Mouse (Mus musculus): ENCODE data around the gene Slc35e1.
A peak's percentile ranks its signal among the peaks of the same experiment; 100 is the strongest.

The Slc35e1 gene

GRCm38 (mm10) chr8:72485456-72486199 is 6.8 kb downstream of the Slc35e1 start:
- peak; percentile 53 for DNase-seq (ENCODE audit: low spot score)

GRCm38 (mm10) chr8:72474826-72475546 is 17.4 kb downstream of the Slc35e1 start, which contains the start of gene Cherp:
TSS of gene Cherp (minus strand) at chr8:72475226.
- peak; percentile 98 for DNase-seq (ENCODE audit: low spot score)

GRCm38 (mm10) chr8:72470684-72471083 is 21.7 kb downstream of the Slc35e1 start:
- DNase-seq (ENCODE audit: low spot score) = no peak

GRCm38 (mm10) chr8:72469984-72470383 is 22.4 kb downstream of the Slc35e1 start:
- no peak for DNase-seq (ENCODE audit: low spot score)

GRCm38 (mm10) chr8:72469243-72469642 is 23.2 kb downstream of the Slc35e1 start:
- DNase-seq (ENCODE audit: low spot score) = no peak

GRCm38 (mm10) chr8:72464211-72464610 is 28.2 kb downstream of the Slc35e1 start:
- no peak for DNase-seq (ENCODE audit: low spot score)

- no peak for DNase-seq (ENCODE audit: low spot score)
Observed at GRCm38 (mm10) chr8:72459881-72460533, 32.4 kb downstream of the Slc35e1 start.

- no peak for DNase-seq (ENCODE audit: low spot score)
Observed at GRCm38 (mm10) chr8:72458457-72458856, 34.0 kb downstream of the Slc35e1 start.

GRCm38 (mm10) chr8:72457806-72458205 is 34.6 kb downstream of the Slc35e1 start:
- DNase-seq (ENCODE audit: low spot score) = no peak

GRCm38 (mm10) chr8:72455317-72455716 is 37.1 kb downstream of the Slc35e1 start:
- DNase-seq (ENCODE audit: low spot score) = no peak

GRCm38 (mm10) chr8:72453904-72454303 is 38.5 kb downstream of the Slc35e1 start:
- DNase-seq (ENCODE audit: low spot score) = no peak

GRCm38 (mm10) chr8:72451516-72451915 is 40.9 kb downstream of the Slc35e1 start:
- DNase-seq (ENCODE audit: low spot score) = no peak

GRCm38 (mm10) chr8:72445071-72445470 is 47.3 kb downstream of the Slc35e1 start:
- no peak for DNase-seq (ENCODE audit: low spot score)

- no peak for DNase-seq (ENCODE audit: low spot score)
Observed at GRCm38 (mm10) chr8:72443994-72444350, 48.4 kb downstream of the Slc35e1 start.

GRCm38 (mm10) chr8:72443338-72443993 is 48.9 kb downstream of the Slc35e1 start, which contains the start of the genes Calr3 and 1700030K09Rik:
TSS of gene Calr3 (minus strand) at chr8:72443870.
TSS of gene 1700030K09Rik (plus strand) at chr8:72443880.
- DNase-seq (ENCODE audit: low spot score) = peak; percentile 99

- no peak for DNase-seq (ENCODE audit: low spot score)
Observed at GRCm38 (mm10) chr8:72438248-72439015, 54.0 kb downstream of the Slc35e1 start.

- DNase-seq (ENCODE audit: low spot score) = no peak
Observed at GRCm38 (mm10) chr8:72434952-72435351, 57.5 kb downstream of the Slc35e1 start.

Measured in layer of hippocampus, adult 11-12 months (tissue).